Mouse (Mus musculus) midbrain, postnatal 0 days (tissue): ENCODE results near the gene Gpr153. TPM values are rescaled to one million over a fixed set of nuclear protein-coding genes. Genes with fewer than 3 reads are reported as not detected.

Source experiments
- ATAC-seq: fragments of 200-750 bp; cut with Nextera tagmentation; 2 replicates; pipeline ENCODE4 v1.8.0; 2017; ENCODE audit warnings: moderate number of reproducible peaks, mild to moderate bottlenecking, moderate TSS enrichment, moderate library complexity; ENCODE audit not compliant: low FRiP score
- DNase-seq: peaks from one replicate; pipeline ENCODE4 v3.0.0-alpha.2; 2015; ENCODE audit warnings: low spot score
- H3K27ac ChIP-seq: fragments of 300-500 bp; sonication (generic); 2 replicates; pipeline ENCODE4 v1.5.1; 2014; ENCODE audit warnings: low read depth, mild to moderate bottlenecking, low read length, mixed read lengths
- H3K27me3 ChIP-seq: fragments of 300-500 bp; sonication (generic); 2 replicates; pipeline ENCODE4 v1.6.1; 2014; ENCODE audit warnings: low read length, control low read depth, mixed read lengths; ENCODE audit not compliant: insufficient read depth
- H3K36me3 ChIP-seq: fragments of 300-500 bp; sonication (generic); 2 replicates; pipeline ENCODE4 v1.6.1; 2014; ENCODE audit warnings: low read length, control low read depth, mixed read lengths; ENCODE audit not compliant: insufficient read depth
- H3K4me1 ChIP-seq: fragments of 300-500 bp; sonication (generic); 2 replicates; pipeline ENCODE4 v1.6.1; 2014; ENCODE audit warnings: mild to moderate bottlenecking, control low read depth, antibody characterized with exemption, low read length, mixed read lengths; ENCODE audit not compliant: insufficient read depth
- H3K4me2 ChIP-seq: fragments of 300-500 bp; sonication (generic); 2 replicates; pipeline ENCODE4 v1.6.1; 2014; ENCODE audit warnings: low read depth, mild to moderate bottlenecking, low read length, mixed read lengths; ENCODE audit not compliant: poor library complexity, severe bottlenecking
- H3K4me3 ChIP-seq: fragments of 300-500 bp; sonication (generic); 2 replicates; pipeline ENCODE4 v1.5.1; 2014; ENCODE audit warnings: low read depth, mild to moderate bottlenecking, low read length, moderate library complexity
- H3K9ac ChIP-seq: fragments of 300-500 bp; sonication (generic); replicated peaks from 2 replicates; pipeline ENCODE4 v1.6.1; 2014; ENCODE audit warnings: mild to moderate bottlenecking, low read length, moderate library complexity, mixed read lengths; ENCODE audit not compliant: poor library complexity, severe bottlenecking
- H3K9me3 ChIP-seq: fragments of 300-500 bp; sonication (generic); 2 replicates; pipeline ENCODE4 v1.6.1; 2016; ENCODE audit warnings: low read length, control low read depth
- CTCF ChIP-seq: IDR thresholded peaks from 2 replicates; pipeline ENCODE4 v1.5.1; 2016; ENCODE audit warnings: antibody characterized with exemption, mild to moderate bottlenecking
- WGBS: fragments of 180-500 bp; shearing (Covaris S2); extraction: QIAGEN DNeasy Blood & Tissue Kit; methylation state at CpG from one replicate; pipeline ENCODE4 v1.1.7; 2014; 5-methylcytosine and 5-hydroxymethylcytosine counted together
- polyA plus RNA-seq: library from polyadenylated mRNA; unstranded; fragments of >200 nt; fragmentation: Nextera tagmentation; extraction: Ambion mirVana; gene quantifications from 2 replicates; pipeline ENCODE4 v1.2.1, GENCODE M21; 2015
- total RNA-seq: library from RNA; depleted of rRNA; stranded (reverse); fragments of >200 nt; gene quantifications from 2 replicates; pipeline ENCODE4 v1.2.3, GENCODE M21; 2014

Gene Gpr153
- total and polyA plus RNA-seq, 2 experiments from 2014 or later: 21.2 to 149 TPM

- no peak overlapping the region for H3K27ac ChIP-seq
- H3K36me3 ChIP-seq: peaks cover 32% of the 10 kb centered on the region
- H3K4me1 ChIP-seq: no peaks in the 10 kb centered on the region
- no peak overlapping the region for H3K9ac ChIP-seq
- no peak for ATAC-seq
- peak; percentile 69 for DNase-seq
- 76% methylated on average over 13 of the region's 13 CpGs for WGBS
- H3K4me3 ChIP-seq: no peak overlapping the region
- no peak overlapping the region for H3K4me2 ChIP-seq
- no peaks in the 10 kb centered on the region for H3K27me3 ChIP-seq
- no peak for TF ChIP-seq CTCF
- no peaks in the 10 kb centered on the region for H3K9me3 ChIP-seq
Measured at GRCm38 (mm10) chr4:152267748-152268369, 6.2 kb upstream of the Gpr153 start.

GRCm38 (mm10) chr4:152269967-152270366 lies 4.1 kb upstream of the Gpr153 start:
- no peak for TF ChIP-seq CTCF
- Histone ChIP-seq H3K4me1 (peaks cover 7% of the 10 kb centered on the region; the same call in 1 of the 2 replicates), H3K4me3 (no peak overlapping the region), H3K27ac (no peak overlapping the region), H3K4me2 (no peak overlapping the region), H3K27me3 (no peaks in the 10 kb centered on the region), H3K9me3 (no peaks in the 10 kb centered on the region), H3K9ac (no peak overlapping the region), H3K36me3 (peaks cover 25% of the 10 kb centered on the region)
- WGBS: 85% methylated on average over 13 of the region's 13 CpGs
- ATAC-seq (no peak), DNase-seq (no peak)

- Histone ChIP-seq H3K4me2 (no peak overlapping the region), H3K27ac (no peak overlapping the region), H3K4me3 (no peak overlapping the region), H3K9ac (no peak overlapping the region), H3K4me1 (peaks cover 10% of the 10 kb centered on the region; the same call in 1 of the 2 replicates), H3K36me3 (peaks cover 25% of the 10 kb centered on the region), H3K27me3 (no peaks in the 10 kb centered on the region; the same call in 1 of the 2 replicates), H3K9me3 (no peaks in the 10 kb centered on the region)
- DNase-seq (no peak), ATAC-seq (no peak)
- WGBS: 80% methylated on average over 9 of the region's 9 CpGs
- no peak for TF ChIP-seq CTCF
Measured at GRCm38 (mm10) chr4:152270599-152270998, 3.4 kb upstream of the Gpr153 start.

GRCm38 (mm10) chr4:152271334-152271733 lies 2.7 kb upstream of the Gpr153 start:
- Histone ChIP-seq H3K4me2 (no peak overlapping the region), H3K9ac (no peak overlapping the region), H3K27ac (no peak overlapping the region), H3K27me3 (no peaks in the 10 kb centered on the region; the same call in 1 of the 2 replicates), H3K9me3 (no peaks in the 10 kb centered on the region), H3K36me3 (peaks cover 25% of the 10 kb centered on the region), H3K4me3 (no peak overlapping the region), H3K4me1 (peaks cover 10% of the 10 kb centered on the region; the same call in 1 of the 2 replicates)
- TF ChIP-seq CTCF: no peak
- 92% methylated on average over 11 of the region's 11 CpGs for WGBS
- no peak for ATAC-seq
- no peak for DNase-seq

- no peak for DNase-seq
- no peak overlapping the region for H3K27ac ChIP-seq
- 72% methylated on average over 7 of the region's 7 CpGs for WGBS
Measured at GRCm38 (mm10) chr4:152272006-152272405, 2.0 kb upstream of the Gpr153 start.

GRCm38 (mm10) chr4:152272449-152273049 lies 1.5 kb upstream of the Gpr153 start:
- H3K4me1 ChIP-seq: peaks cover 10% of the 10 kb centered on the region; the same call in 1 of the 2 replicates
- no peak for ATAC-seq
- H3K27ac ChIP-seq: peak overlapping the region; percentile 71

More at GRCm38 (mm10) chr4:152272006-152272405, 2.0 kb upstream of the Gpr153 start:
- Histone ChIP-seq H3K4me2 (no peak overlapping the region), H3K9ac (no peak overlapping the region), H3K36me3 (peaks cover 25% of the 10 kb centered on the region), H3K9me3 (no peaks in the 10 kb centered on the region), H3K4me3 (no peak overlapping the region), H3K4me1 (peaks cover 10% of the 10 kb centered on the region; the same call in 1 of the 2 replicates), H3K27me3 (no peaks in the 10 kb centered on the region; the same call in 1 of the 2 replicates)
- no peak for TF ChIP-seq CTCF
- no peak for ATAC-seq

More at GRCm38 (mm10) chr4:152272449-152273049, 1.5 kb upstream of the Gpr153 start:
- Histone ChIP-seq H3K27me3 (no peaks in the 10 kb centered on the region; the same call in 1 of the 2 replicates), H3K9ac (no peak overlapping the region), H3K9me3 (no peaks in the 10 kb centered on the region), H3K36me3 (peaks cover 25% of the 10 kb centered on the region), H3K4me3 (no peak overlapping the region), H3K4me2 (no peak overlapping the region)
- TF ChIP-seq CTCF: peak; percentile 57
- DNase-seq: peak; percentile 67
- WGBS: 31% methylated on average over 9 of the region's 9 CpGs
